Mouse (Mus musculus) kidney, embryonic 14.5 days (tissue): ENCODE measurements around the gene Best3. TPM values are rescaled to one million over a fixed set of nuclear protein-coding genes. Genes with fewer than 3 reads are reported as not detected.

Experiments
- ATAC-seq: fragments of 200-750 bp; cut with Nextera tagmentation; 2 replicates; pipeline ENCODE4 v1.8.0; 2017; ENCODE audit warnings: moderate number of reproducible peaks, mild to moderate bottlenecking, moderate TSS enrichment, moderate library complexity; ENCODE audit not compliant: low FRiP score, low TSS enrichment
- H3K27ac ChIP-seq: fragments of 300-500 bp; sonication (generic); 2 replicates; pipeline ENCODE4 v1.5.1; 2014; ENCODE audit warnings: low read depth, mild to moderate bottlenecking, low read length, moderate library complexity, mixed read lengths
- H3K27me3 ChIP-seq: fragments of 300-500 bp; sonication (generic); 2 replicates; pipeline ENCODE4 v1.6.1; 2014; ENCODE audit warnings: mild to moderate bottlenecking, low read length; ENCODE audit not compliant: control insufficient read depth, insufficient read depth
- H3K36me3 ChIP-seq: fragments of 300-500 bp; sonication (generic); 2 replicates; pipeline ENCODE4 v1.6.1; 2014; ENCODE audit warnings: low read length, mixed read lengths; ENCODE audit not compliant: control insufficient read depth, insufficient read depth
- H3K4me1 ChIP-seq: fragments of 300-500 bp; sonication (generic); 2 replicates; pipeline ENCODE4 v1.6.1; 2014; ENCODE audit warnings: low read length, mixed read lengths; ENCODE audit not compliant: control insufficient read depth, insufficient read depth
- H3K4me2 ChIP-seq: fragments of 300-500 bp; sonication (generic); replicated peaks from 2 replicates; pipeline ENCODE4 v1.6.1; 2014; ENCODE audit warnings: low read depth, mild to moderate bottlenecking, low read length
- H3K4me3 ChIP-seq: fragments of 300-500 bp; sonication (generic); 2 replicates; pipeline ENCODE4 v1.5.1; 2014; ENCODE audit warnings: mild to moderate bottlenecking, low read length
- H3K9ac ChIP-seq: fragments of 300-500 bp; sonication (generic); 2 replicates; pipeline ENCODE4 v1.6.1; 2014; ENCODE audit warnings: low read depth, mild to moderate bottlenecking, low read length, moderate library complexity
- H3K9me3 ChIP-seq: fragments of 300-500 bp; sonication (generic); 2 replicates; pipeline ENCODE4 v1.6.1; 2016; ENCODE audit warnings: low read length; ENCODE audit not compliant: control insufficient read depth
- WGBS: fragments of 180-500 bp; shearing (Covaris S2); extraction: QIAGEN DNeasy Blood & Tissue Kit; methylation state at CpG from one replicate; pipeline ENCODE4 v1.1.7; 2014; 5-methylcytosine and 5-hydroxymethylcytosine counted together
- polyA plus RNA-seq: library from polyadenylated mRNA; unstranded; fragments of >200 nt; fragmentation: Nextera tagmentation; extraction: Ambion mirVana; gene quantifications from 2 replicates; pipeline ENCODE4 v1.2.1, GENCODE M21; 2014

Best3 gene
- polyA plus RNA-seq, 1 experiment from 2014 or later: not detected

DNA sequence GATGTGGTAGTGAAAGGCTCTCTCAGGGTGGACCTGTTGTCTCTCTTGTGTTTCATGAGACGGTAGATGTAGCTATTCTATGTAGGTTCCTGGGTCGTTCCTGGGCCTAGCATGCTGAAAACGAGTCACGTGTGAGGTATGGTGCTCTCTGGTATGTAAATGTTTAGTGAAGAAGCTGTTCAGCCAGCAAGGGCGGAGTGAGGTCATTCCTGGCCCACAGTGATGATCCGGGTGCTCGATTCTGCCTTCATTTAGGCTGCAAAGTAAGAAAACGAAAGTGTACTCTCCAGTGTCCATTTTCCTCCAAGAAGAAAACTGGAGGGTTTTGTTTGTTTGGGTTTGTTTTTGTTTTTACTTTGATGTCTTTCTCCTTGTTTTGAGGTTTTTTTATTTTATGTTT is 7.9 kb downstream of the Best3 start:
- Histone ChIP-seq H3K4me2 (no peak overlapping the region), H3K9ac (no peak overlapping the region), H3K27me3 (no peaks in the 10 kb centered on the region), H3K36me3 (no peaks in the 10 kb centered on the region), H3K9me3 (no peaks in the 10 kb centered on the region), H3K4me1 (peaks cover 5% of the 10 kb centered on the region; the same call in 1 of the 2 replicates), H3K4me3 (no peak overlapping the region), H3K27ac (no peak overlapping the region)
- no peak for ATAC-seq
- WGBS: 84% methylated on average over 8 of the region's 8 CpGs

DNA sequence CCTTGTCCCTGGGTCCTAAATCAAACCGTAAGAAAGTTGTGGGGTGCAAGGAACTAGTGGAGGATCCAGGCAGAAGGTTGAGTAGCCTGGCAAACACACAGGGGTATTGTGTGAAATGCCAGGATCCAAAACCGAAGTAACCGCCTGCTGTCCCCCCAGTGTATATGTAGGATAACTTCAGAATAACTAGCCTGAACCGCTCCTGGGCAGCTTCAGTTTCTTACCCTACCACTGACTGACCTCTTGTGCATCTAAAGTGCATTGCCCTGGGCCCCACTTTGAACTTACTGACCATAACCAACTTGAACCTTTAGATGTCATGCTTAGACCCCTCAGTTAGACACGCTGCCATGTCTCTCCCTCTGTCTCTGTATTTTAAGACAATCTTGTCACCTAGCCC is 9.0 kb downstream of the Best3 start:
- no peak overlapping the region for H3K27ac ChIP-seq
- no peaks in the 10 kb centered on the region for H3K27me3 ChIP-seq
- no peaks in the 10 kb centered on the region for H3K9me3 ChIP-seq
- WGBS: 76% methylated on average over 5 of the region's 5 CpGs
- peaks cover 5% of the 10 kb centered on the region; the same call in 1 of the 2 replicates for H3K4me1 ChIP-seq
- no peaks in the 10 kb centered on the region for H3K36me3 ChIP-seq
- H3K9ac ChIP-seq: no peak overlapping the region
- no peak overlapping the region for H3K4me2 ChIP-seq
- H3K4me3 ChIP-seq: no peak overlapping the region
- ATAC-seq: no peak

DNA sequence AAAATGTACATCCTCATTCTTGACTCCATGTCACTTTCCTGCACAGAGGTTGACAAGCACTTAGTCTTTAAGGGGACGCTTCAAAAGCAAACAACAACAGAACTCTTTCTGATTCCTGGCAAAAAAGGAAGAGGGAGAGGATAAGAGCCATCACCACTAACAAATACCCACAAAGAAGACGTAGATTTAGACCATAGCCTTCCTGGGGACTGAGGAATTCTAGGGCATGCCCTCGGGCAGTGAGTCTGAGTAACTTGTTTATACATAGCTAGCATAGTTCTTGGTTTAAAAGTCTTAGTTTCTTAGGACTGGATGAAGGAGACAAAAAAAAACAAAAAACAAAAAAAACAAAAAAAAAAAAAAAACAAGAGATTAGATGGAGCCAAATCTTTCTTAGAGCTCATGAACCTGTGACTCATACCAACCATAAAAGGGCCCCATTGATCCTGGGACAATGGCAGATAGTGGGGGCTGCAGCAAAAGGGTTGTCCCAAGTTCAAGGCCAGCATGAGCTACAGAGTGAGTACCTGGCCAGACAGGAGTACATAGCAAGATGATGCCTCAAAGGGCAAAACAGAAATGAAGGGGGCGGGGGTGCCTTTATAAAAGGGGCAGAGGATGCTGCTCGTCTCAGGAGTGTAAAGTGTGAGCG is 9.6 kb downstream of the Best3 start:
- ATAC-seq: no peak
- H3K36me3 ChIP-seq: no peaks in the 10 kb centered on the region
- H3K9me3 ChIP-seq: no peaks in the 10 kb centered on the region
- H3K27ac ChIP-seq: no peak overlapping the region
- H3K9ac ChIP-seq: no peak overlapping the region
- WGBS: 78% methylated on average over 6 of the region's 6 CpGs
- no peak overlapping the region for H3K4me3 ChIP-seq
- H3K27me3 ChIP-seq: no peaks in the 10 kb centered on the region
- no peak overlapping the region for H3K4me2 ChIP-seq
- H3K4me1 ChIP-seq: peaks cover 5% of the 10 kb centered on the region; the same call in 1 of the 2 replicates

DNA sequence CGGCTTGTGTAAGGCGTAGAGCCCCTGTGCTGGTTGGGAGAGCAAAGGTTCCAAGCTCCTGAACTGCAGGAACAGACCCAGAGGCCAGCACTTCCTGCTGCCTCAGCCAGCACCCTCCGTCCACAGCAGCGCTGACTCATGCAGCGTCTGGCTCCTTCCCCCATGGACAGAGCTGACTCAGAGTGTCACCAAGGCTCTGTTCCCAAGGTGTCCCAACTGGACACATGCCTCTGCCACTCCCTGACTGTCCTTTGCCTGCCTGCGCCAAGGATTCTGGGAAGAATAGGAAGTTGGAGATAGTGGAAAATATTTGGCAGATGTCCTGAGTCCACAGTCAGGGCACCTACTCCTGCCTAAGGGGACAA is 10.1 kb downstream of the Best3 start:
- Histone ChIP-seq H3K4me2 (no peak overlapping the region), H3K9ac (no peak overlapping the region), H3K4me3 (no peak overlapping the region), H3K27ac (no peak overlapping the region), H3K4me1 (peaks cover 5% of the 10 kb centered on the region; the same call in 1 of the 2 replicates), H3K36me3 (no peaks in the 10 kb centered on the region), H3K9me3 (no peaks in the 10 kb centered on the region), H3K27me3 (no peaks in the 10 kb centered on the region)
- peak; percentile 50; the same call in 1 of the 2 replicates for ATAC-seq
- 57% methylated on average over 6 of the region's 6 CpGs for WGBS

DNA sequence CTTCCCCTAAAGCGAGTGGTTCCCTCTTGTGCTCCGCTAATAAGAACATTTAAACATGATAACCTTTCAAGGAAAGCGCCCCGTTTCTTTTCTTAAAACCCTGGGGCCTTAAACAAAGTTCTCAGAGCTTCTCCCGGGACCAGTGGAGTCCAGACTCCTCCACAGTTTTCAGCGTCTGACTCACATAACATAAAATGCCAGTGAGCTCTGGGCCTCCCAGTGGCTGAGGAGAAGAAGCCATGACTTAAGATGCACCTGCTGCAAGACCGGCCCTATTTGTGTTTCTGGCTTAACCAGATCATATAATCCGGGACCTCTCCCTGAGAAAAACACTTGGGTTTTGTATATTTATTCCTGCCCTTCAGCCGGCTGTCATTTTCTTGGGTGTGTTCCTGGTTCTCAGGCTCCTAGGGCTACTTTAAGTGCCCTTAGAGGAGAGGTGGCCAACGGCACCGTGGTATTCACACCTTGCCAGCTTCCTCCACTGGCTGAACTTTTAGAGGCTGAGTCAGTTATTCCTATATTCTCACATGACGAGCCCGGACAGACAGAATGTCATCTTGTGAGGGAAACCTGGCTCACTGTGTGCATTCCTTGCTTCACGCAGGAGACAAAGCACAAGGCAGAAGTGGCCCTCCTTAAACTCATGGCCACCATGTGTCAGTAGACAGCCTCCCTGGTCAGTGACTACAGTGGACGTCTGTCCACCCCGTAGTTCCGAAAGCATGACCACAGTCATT is 12.8 kb downstream of the Best3 start:
- no peaks in the 10 kb centered on the region for H3K27me3 ChIP-seq
- no peak for ATAC-seq

DNA sequence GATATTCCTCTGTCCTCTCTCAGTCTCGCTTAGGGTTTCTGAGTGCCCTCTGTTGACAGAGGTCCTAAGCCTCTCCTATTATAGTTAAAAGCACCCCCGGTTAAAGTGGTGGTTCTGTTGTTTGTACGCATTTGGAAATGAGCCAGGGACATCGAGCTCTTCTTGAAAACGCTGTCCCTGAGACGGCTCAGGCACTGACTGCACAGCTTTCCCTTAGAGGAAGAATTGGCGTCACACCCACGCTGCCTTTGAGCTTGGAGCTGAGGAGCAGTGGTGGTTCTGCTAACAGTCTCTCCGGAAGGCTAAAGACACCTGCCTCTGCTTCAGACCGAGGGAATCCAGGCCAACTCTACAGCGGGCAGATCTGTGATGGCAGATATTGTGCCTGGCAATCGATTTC is 14.9 kb downstream of the Best3 start:
- Histone ChIP-seq H3K4me1 (peaks cover 12% of the 10 kb centered on the region; the same call in 1 of the 2 replicates), H3K9ac (no peak overlapping the region), H3K9me3 (no peaks in the 10 kb centered on the region), H3K4me2 (no peak overlapping the region), H3K27ac (no peak overlapping the region), H3K27me3 (no peaks in the 10 kb centered on the region), H3K4me3 (no peak overlapping the region), H3K36me3 (no peaks in the 10 kb centered on the region)
- WGBS: 74% methylated on average over 12 of the region's 12 CpGs
- no peak for ATAC-seq

More for the DNA sequence above, 12.8 kb downstream of the Best3 start:
- no peak overlapping the region for H3K9ac ChIP-seq
- H3K4me2 ChIP-seq: no peak overlapping the region
- no peak overlapping the region for H3K27ac ChIP-seq
- peaks cover 9% of the 10 kb centered on the region; the same call in 1 of the 2 replicates for H3K4me1 ChIP-seq
- H3K4me3 ChIP-seq: no peak overlapping the region
- 76% methylated on average over 17 of the region's 17 CpGs for WGBS
- H3K36me3 ChIP-seq: no peaks in the 10 kb centered on the region
- no peaks in the 10 kb centered on the region for H3K9me3 ChIP-seq

DNA sequence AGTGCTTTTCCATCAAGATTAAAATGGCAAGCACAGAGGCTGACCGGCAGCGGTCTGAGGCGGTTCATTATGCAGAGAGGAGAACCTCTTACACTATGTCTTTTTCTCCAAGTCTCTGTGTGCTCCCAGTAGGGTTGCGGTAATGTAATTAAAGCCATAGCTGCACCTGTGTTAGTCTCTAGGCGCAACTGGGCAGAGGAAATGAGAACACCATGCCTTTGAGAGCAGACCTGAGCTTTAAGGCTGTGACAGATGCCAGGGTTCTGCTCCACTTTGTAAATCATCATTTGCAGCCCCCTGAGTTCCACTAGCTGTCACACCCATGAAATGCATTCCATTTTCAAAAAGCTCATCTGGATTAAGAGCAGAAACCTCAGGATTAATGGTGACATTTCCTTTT is 18.6 kb downstream of the Best3 start:
- no peaks in the 10 kb centered on the region for H3K36me3 ChIP-seq
- H3K9ac ChIP-seq: no peak overlapping the region
- WGBS: 60% methylated on average over 5 of the region's 5 CpGs
- H3K27me3 ChIP-seq: no peaks in the 10 kb centered on the region
- no peaks in the 10 kb centered on the region for H3K9me3 ChIP-seq
- H3K4me1 ChIP-seq: peaks cover 16% of the 10 kb centered on the region; the same call in 1 of the 2 replicates
- no peak overlapping the region for H3K4me3 ChIP-seq
- H3K27ac ChIP-seq: no peak overlapping the region
- ATAC-seq: no peak; the same call in 1 of the 2 replicates
- H3K4me2 ChIP-seq: no peak overlapping the region

DNA sequence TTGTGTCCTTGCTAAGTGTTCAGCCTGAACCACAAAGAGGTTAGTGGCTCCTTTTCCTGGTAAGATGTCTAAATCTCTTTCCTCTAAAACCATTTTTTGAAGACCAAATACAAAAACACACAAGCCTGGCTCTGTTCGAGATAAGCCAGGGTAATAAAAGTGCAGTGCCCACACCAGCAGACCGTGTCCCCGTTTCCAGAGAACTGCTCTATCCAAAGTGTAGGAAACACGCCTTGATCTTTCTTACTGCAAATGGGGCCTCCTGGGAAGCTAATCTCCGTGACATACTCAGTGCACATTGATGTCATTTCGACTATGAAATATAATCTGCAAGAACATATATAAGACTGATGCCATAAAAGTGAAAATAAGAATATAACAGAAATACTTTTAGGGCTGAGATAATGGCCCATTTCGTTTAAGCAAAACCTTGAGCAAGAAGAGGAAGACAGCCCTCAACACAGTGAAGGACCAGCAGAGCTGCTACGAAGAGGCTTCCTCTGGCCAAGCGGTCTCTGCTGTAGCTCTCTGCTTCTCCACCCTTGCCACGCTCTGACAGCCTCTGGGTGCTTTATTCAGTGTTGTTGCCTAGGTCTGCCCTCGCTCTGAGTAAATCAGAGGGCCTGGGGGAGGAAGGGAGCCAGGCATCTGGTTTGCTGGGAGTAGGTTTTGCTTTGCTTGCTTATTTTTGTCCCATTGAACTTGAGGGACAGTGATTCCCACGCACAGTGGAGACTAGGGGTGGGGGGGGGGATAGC is 19.8 kb downstream of the Best3 start:
- Histone ChIP-seq H3K9me3 (no peaks in the 10 kb centered on the region), H3K9ac (no peak overlapping the region), H3K4me2 (no peak overlapping the region), H3K27ac (no peak overlapping the region), H3K27me3 (no peaks in the 10 kb centered on the region), H3K4me1 (peaks cover 23% of the 10 kb centered on the region), H3K4me3 (no peak overlapping the region), H3K36me3 (no peaks in the 10 kb centered on the region)
- peak; percentile 15; the same call in 1 of the 2 replicates for ATAC-seq
- WGBS: 36% methylated on average over 12 of the region's 12 CpGs
